Mouse (Mus musculus) colon, adult 2 months (tissue): ENCODE measurements around the gene Kansl1l. TPM values are rescaled to one million over a fixed set of nuclear protein-coding genes. Genes with fewer than 3 reads are reported as not detected.

Source experiments
- polyA plus RNA-seq: library from polyadenylated mRNA; depleted of rRNA; stranded (reverse); fragments of >200 nt; gene quantifications from 2 replicates; pipeline ENCODE4 v1.2.3, GENCODE M21; 2012; rRNA removed

The Kansl1l gene
- polyA plus RNA-seq: 0.90 and 1.1 TPM in 2 replicates

DNA sequence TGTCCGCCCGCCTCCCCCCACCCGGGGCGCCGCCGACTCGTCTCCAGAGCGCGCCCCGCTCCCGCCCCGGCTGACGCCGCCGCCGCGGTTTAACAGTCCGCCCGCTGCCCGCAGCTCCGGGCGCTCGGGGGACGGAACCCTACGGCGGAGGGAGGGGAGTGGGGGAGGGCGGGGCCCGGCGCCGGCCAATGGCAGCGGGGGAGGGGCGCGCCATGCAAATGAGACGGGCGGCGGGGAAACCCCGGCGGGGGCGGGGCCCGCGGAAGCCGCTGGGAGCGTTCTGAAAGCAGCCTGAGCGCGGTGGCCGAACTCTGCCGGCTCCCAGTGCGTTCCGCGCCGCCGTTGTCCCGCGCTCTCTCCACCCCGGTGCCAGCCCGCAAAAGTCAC is at the start of gene Kansl1l:
TSS of gene Kansl1l (minus strand) at position 110 of the 387 bp plus-strand sequence.

DNA sequence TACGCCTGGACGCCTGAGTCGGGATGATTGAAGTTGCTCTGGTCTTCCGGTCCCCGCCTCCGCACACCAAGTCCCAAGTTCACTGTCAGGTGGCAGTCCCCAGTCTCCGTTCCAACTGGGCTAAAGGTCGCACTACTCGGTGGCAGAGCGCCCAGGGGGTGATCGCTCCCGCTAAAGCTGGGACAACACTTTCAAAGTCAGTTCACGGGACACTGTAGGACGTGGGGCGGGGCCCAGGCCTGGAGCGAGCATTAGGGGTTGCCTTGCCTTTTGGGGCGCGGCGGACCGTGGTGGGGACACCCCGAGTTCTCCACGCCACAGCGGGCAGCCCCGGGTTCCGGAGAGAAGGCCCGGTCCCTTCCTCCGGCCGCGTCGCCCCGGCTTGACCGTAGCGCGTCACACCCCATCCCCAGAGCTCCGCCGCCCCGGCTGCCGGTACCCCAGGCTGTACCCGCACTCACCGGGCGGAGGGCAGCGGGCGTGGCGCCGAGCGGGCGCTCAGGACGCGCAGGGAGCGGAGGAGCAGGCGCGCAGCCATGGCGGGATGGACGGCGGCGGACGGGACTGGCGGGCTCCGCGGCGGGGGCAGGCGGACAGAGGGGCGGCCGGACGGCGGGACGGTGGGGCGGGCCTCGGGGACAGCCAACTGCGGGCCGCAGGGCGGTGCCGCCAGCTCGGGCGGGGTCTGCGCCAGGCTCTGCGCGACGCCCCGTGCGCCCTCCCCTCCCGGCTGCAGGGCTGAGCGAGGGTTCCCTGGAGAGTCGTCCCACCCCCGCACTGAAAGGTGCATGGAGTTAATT is 45.5 kb upstream of the Kansl1l start, which contains the start of gene Acadl:
TSS of gene Acadl (minus strand) at position 566 of the 800 bp plus-strand sequence.

DNA sequence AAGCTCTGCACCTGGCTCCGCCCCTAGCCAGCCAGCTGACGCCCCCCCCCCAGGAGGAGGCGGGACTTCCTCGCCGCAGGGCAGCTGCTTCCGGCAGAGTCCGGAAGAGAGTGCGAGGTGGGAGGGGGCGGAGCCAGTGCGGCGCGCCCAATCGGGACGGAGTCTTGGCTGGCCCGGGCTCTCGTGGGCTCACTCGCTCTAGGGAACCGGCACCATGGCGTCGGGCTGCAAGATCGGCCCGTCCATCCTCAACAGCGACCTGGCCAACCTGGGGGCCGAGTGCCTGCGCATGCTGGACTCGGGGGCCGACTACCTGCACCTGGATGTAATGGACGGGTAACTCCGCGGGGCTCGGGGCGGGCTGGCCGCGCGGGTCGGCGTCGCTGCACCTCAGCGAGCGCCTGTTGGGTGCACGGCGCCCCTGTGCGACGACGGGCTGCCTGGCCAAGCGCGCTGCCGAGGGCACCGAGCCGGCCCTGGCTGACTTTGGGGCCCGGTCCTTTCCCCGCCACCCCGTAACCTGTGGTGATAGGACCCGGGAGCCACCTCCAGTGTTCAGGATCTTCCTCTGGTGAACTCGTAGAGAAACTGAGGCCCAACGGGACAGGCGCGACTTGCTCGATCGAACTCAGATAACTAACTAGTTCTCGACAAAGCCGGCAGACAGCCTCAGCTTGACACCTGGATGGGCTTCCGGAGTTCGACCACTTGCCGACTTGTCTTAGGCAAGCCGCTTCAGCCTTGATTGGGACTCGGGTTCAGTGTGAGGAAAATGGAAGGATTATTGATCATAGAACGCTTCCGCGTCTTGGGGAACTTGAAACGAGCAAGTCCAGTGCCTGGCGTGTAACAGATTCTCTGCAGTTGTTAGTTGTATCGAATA is 116.4 kb downstream of the Kansl1l start, which contains the start of gene Rpe:
TSS of gene Rpe (plus strand) at position 139 of the 883 bp plus-strand sequence.

Other genes with a start within 250 kb of the Kansl1l start
- gene Rpe, start 116.7 kb downstream of the Kansl1l start, polyA plus RNA-seq: 11.0 and 11.1 TPM in 2 replicates
- 13.3 and 30.7 TPM in 2 replicates for gene Acadl, start 45.7 kb upstream of the Kansl1l start, polyA plus RNA-seq
- 0.27 TPM in 1 of 2 replicates, not detected in the other for gene Myl1, start 127.8 kb upstream of the Kansl1l start, polyA plus RNA-seq
- gene Lancl1, start 221.3 kb upstream of the Kansl1l start, polyA plus RNA-seq: 39.8 and 42.5 TPM in 2 replicates